Mouse (Mus musculus): ENCODE results near the gene Apol11a. TPM values are rescaled to one million over a fixed set of nuclear protein-coding genes. Genes with fewer than 3 reads are reported as not detected.
"Not testable (repeated sequence)": the region's sequence is repeated elsewhere in the genome, so short reads cannot be mapped to it uniquely, and the experiment has no call there.

Gene Apol11a
- polyA plus RNA-seq (2015; fragmentation: Nextera tagmentation; extraction: Ambion mirVana): not detected in 2 replicates

GRCm38 (mm10) chr15:77507966-77508365 is at the start of gene Apol11a:
TSS of gene Apol11a (plus strand) at chr15:77508271.
- H3K4me1 ChIP-seq (replicated peaks); H3K9me3 ChIP-seq; H3K4me3 ChIP-seq; H3K27me3 ChIP-seq; H3K36me3 ChIP-seq; H3K27ac ChIP-seq (replicated peaks); H3K4me2 ChIP-seq; H3K9ac ChIP-seq; ATAC-seq (ENCODE audit: low FRiP score, low read depth): not testable (repeated sequence)

- not testable (repeated sequence) for H3K36me3 ChIP-seq; H3K4me3 ChIP-seq; H3K4me1 ChIP-seq (replicated peaks); ATAC-seq (ENCODE audit: low FRiP score, low read depth); H3K4me2 ChIP-seq; H3K27ac ChIP-seq (replicated peaks); H3K9ac ChIP-seq; H3K9me3 ChIP-seq; H3K27me3 ChIP-seq
- WGBS: 80% methylated on average over 7 of the region's 7 CpGs
Measured at GRCm38 (mm10) chr15:77474699-77475390, 33.2 kb upstream of the Apol11a start.

GRCm38 (mm10) chr15:77476693-77477092 is 31.4 kb upstream of the Apol11a start, which contains the start of gene Apol10a:
TSS of gene Apol10a (plus strand) at chr15:77477047.
- not testable (repeated sequence) for H3K9ac ChIP-seq; H3K36me3 ChIP-seq; H3K9me3 ChIP-seq; H3K4me3 ChIP-seq; ATAC-seq (ENCODE audit: low FRiP score, low read depth); H3K4me2 ChIP-seq; H3K4me1 ChIP-seq (replicated peaks); H3K27ac ChIP-seq (replicated peaks); H3K27me3 ChIP-seq
- 89% methylated on average over 2 of the region's 2 CpGs for WGBS

- H3K9ac ChIP-seq: no peak overlapping the region
- WGBS: 76% methylated on average over 4 of the region's 4 CpGs
- no peak for ATAC-seq (ENCODE audit: low FRiP score, low read depth)
Measured at GRCm38 (mm10) chr15:77482140-77482794, 25.8 kb upstream of the Apol11a start.

GRCm38 (mm10) chr15:77493181-77493580 is 14.9 kb upstream of the Apol11a start:
- H3K4me2 ChIP-seq; H3K9me3 ChIP-seq; H3K27ac ChIP-seq (replicated peaks); H3K9ac ChIP-seq; H3K4me1 ChIP-seq (replicated peaks); H3K4me3 ChIP-seq; H3K27me3 ChIP-seq; ATAC-seq (ENCODE audit: low FRiP score, low read depth); H3K36me3 ChIP-seq: not testable (repeated sequence)
- WGBS: no CpG with 5 or more reads among the region's 1 CpGs

More at GRCm38 (mm10) chr15:77482140-77482794, 25.8 kb upstream of the Apol11a start:
- no peaks in the 10 kb centered on the region for H3K4me1 ChIP-seq (replicated peaks)
- H3K36me3 ChIP-seq: no peaks in the 10 kb centered on the region
- H3K27ac ChIP-seq (replicated peaks): no peak overlapping the region
- no peak overlapping the region for H3K4me2 ChIP-seq
- H3K9me3 ChIP-seq: no peaks in the 10 kb centered on the region
- no peak overlapping the region for H3K4me3 ChIP-seq
- H3K27me3 ChIP-seq: no peaks in the 10 kb centered on the region

GRCm38 (mm10) chr15:77494694-77495093 is 13.4 kb upstream of the Apol11a start:
- H3K4me2 ChIP-seq; H3K36me3 ChIP-seq; ATAC-seq (ENCODE audit: low FRiP score, low read depth); H3K9me3 ChIP-seq; H3K9ac ChIP-seq; H3K4me3 ChIP-seq; H3K4me1 ChIP-seq (replicated peaks); H3K27ac ChIP-seq (replicated peaks); H3K27me3 ChIP-seq: not testable (repeated sequence)
- 73% methylated on average over 1 of the region's 1 CpGs for WGBS

- H3K27me3 ChIP-seq; ATAC-seq (ENCODE audit: low FRiP score, low read depth); H3K9ac ChIP-seq; H3K36me3 ChIP-seq; H3K4me3 ChIP-seq; H3K27ac ChIP-seq (replicated peaks); H3K4me1 ChIP-seq (replicated peaks); H3K9me3 ChIP-seq; H3K4me2 ChIP-seq: not testable (repeated sequence)
- 75% methylated on average over 4 of the region's 4 CpGs for WGBS
Measured at GRCm38 (mm10) chr15:77520596-77520995, 12.5 kb downstream of the Apol11a start.

- H3K4me3 ChIP-seq; H3K27ac ChIP-seq (replicated peaks); H3K9ac ChIP-seq; H3K27me3 ChIP-seq; H3K4me2 ChIP-seq; H3K36me3 ChIP-seq; ATAC-seq (ENCODE audit: low FRiP score, low read depth); H3K9me3 ChIP-seq; H3K4me1 ChIP-seq (replicated peaks): not testable (repeated sequence)
- WGBS: 16% methylated on average over 6 of the region's 6 CpGs
Measured at GRCm38 (mm10) chr15:77523186-77523843, 15.2 kb downstream of the Apol11a start.

- H3K9ac ChIP-seq: no peak within 1 kb of the TSS
- no peak within 1 kb of the TSS for H3K4me3 ChIP-seq
- no peak for ATAC-seq (ENCODE audit: low FRiP score, low read depth)
- H3K27ac ChIP-seq (replicated peaks): no peak within 1 kb of the TSS
- H3K4me1 ChIP-seq (replicated peaks): no peaks in the 10 kb centered on the region
- no peaks in the 10 kb centered on the region for H3K9me3 ChIP-seq
- H3K4me2 ChIP-seq: no peak within 1 kb of the TSS
- no peaks in the 10 kb centered on the region for H3K36me3 ChIP-seq
- H3K27me3 ChIP-seq: no peaks in the 10 kb centered on the region
Measured at GRCm38 (mm10) chr15:77533216-77533615, 25.1 kb downstream of the Apol11a start, which contains the start of gene Apol7c. TSS of gene Apol7c (minus strand) at chr15:77533316.

GRCm38 (mm10) chr15:77539221-77539620 is 31.1 kb downstream of the Apol11a start:
- H3K9me3 ChIP-seq; H3K4me3 ChIP-seq; H3K4me2 ChIP-seq; ATAC-seq (ENCODE audit: low FRiP score, low read depth); H3K9ac ChIP-seq; H3K27me3 ChIP-seq; H3K4me1 ChIP-seq (replicated peaks); H3K27ac ChIP-seq (replicated peaks); H3K36me3 ChIP-seq: not testable (repeated sequence)
- 34% methylated on average over 1 of the region's 1 CpGs for WGBS

- Histone ChIP-seq H3K27ac (replicated peaks) (no peak within 1 kb of the TSS), H3K9me3 (no peaks in the 10 kb centered on the region), H3K27me3 (no peaks in the 10 kb centered on the region), H3K4me3 (no peak within 1 kb of the TSS), H3K4me1 (replicated peaks) (no peaks in the 10 kb centered on the region), H3K9ac (no peak within 1 kb of the TSS), H3K4me2 (no peak within 1 kb of the TSS), H3K36me3 (no peaks in the 10 kb centered on the region)
- no peak for ATAC-seq (ENCODE audit: low FRiP score, low read depth)
Measured at GRCm38 (mm10) chr15:77561792-77562191, 53.7 kb downstream of the Apol11a start, which contains the start of gene 1700025B11Rik. TSS of gene 1700025B11Rik (minus strand) at chr15:77561892.

GRCm38 (mm10) chr15:77563219-77563618 is 55.1 kb downstream of the Apol11a start:
- Histone ChIP-seq H3K27me3 (no peaks in the 10 kb centered on the region), H3K9ac (no peak overlapping the region), H3K4me3 (no peak overlapping the region), H3K9me3 (no peaks in the 10 kb centered on the region), H3K27ac (replicated peaks) (no peak overlapping the region), H3K36me3 (no peaks in the 10 kb centered on the region), H3K4me2 (no peak overlapping the region), H3K4me1 (replicated peaks) (no peaks in the 10 kb centered on the region)
- ATAC-seq (ENCODE audit: low FRiP score, low read depth): no peak
